Mouse (Mus musculus): Measurements from ENCODE around the gene Tmem121b.

- TF ChIP-seq ZNF384 (IDR thresholded peaks at IDR 0.05; ENCODE audit: low read depth, low read length) (no peak), CHD2 (IDR thresholded peaks at IDR 0.05; ENCODE audit: low read depth, low read length) (no peak), MAFK (IDR thresholded peaks at IDR 0.05; ENCODE audit: insufficient read depth, low read depth, low read length) (no peak)
Observed at GRCm38 (mm10) chr6:120480361-120480760, 13.2 kb downstream of the Tmem121b start.

Measured in ES-E14 (cell line).